Mouse (Mus musculus): ENCODE results near the gene Nsg2. TPM values are rescaled to one million over a fixed set of nuclear protein-coding genes. Genes with fewer than 3 reads are reported as not detected.

Gene Nsg2
- total RNA-seq, 2 experiments from 2014 or later, result 1.2 to 8.5 TPM

DNA sequence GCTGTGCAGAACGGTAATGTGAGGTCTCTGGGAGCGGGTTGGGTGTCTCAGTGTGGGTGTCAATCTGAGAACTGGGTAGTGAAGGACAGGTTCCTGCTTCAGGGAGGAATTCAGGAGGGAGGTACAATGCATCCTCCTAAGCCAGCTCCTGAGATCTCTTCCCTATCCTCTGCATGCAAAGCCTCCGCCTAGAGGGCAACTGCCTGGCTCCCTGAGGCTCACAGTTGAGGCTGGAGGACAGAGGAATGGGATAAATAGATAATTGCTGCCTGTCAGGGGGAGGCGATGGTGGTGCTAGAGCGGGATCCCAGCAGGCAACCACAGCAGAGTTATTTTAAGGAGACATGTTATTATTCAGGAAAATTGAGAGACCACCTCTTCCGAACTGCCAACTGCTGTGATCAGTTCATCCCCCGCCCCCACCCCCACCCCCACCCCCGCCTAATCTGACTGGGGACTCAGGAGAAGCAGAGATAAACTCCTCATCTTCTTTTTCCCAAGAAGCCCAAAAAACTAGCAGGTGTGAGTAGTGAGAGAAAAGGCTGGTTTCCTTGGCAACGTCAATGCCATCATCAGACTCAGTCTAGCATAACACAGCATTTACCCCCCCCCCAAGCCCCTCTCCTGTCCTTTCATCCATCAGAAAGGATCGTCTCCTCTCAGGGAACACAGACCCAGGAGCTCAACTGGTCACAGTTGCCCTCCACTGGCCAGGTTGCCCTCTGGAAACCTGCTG, 63.7 kb downstream of the Nsg2 start:
- intact Hi-C loops (cut with DNase I), result loop anchor here (5.0 kb wide), 1 partner anchor 42 kb away; no protein-coding TSS in a partner anchor
- DNase-seq, result no peak

DNA sequence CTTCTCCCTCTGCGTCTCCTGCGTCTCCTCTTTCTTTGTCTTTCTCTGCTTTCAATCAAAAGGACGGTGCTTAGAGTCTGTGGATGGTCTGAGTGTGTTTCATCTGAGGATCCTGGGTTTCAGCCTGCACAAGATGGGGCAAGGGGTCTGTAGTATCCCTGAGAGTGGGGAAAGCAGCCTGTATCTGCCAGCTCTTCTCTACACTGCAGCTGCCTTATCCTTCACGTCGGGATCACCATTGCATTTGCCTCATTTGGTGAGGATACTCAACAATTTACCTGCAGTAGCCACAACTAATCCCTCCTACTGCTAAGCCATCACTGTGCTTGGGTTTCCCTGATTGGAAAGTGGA, 64.2 kb downstream of the Nsg2 start:
- intact Hi-C loops (cut with DNase I), result loop anchor here (5.0 kb wide), 1 partner anchor 42 kb away; no protein-coding TSS in a partner anchor
- no peak for DNase-seq

DNA sequence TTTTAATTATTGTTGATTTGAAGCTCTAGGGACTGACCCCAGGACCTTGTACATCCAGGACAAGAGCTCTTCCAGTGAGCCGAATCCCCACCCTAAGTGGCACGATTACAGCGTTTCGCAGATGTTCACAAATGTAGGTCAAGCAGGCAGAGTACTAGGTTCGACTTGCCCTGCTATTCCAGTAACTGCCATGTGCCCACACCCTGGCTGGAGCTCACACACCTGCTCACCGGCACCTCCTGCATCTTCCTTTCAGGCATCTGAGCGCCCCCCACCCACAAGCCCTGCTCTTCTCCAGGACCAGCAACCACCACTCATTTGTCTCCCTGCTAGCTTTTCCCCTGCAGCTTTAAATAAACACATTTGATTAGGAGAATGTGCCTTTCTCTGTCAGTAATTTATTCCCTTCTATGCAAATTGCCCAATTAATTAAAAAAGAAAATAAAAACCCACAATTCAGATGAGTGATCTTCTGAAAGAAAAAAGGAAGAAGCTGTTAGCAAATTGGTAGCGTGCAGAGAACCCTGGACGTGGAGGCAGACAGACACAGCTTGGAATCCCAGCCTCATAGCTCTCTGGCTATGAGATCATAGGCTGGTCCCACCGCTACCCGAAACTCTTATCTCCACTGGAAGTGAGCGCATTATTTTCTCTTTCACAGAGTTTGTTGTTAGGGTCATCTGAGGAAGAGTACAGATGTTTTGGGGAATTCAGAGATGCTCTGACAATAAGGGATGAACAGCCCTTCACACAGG, 68.7 kb downstream of the Nsg2 start:
- intact Hi-C loops (cut with DNase I), result no loop called here
- DNase-seq, result no peak

DNA sequence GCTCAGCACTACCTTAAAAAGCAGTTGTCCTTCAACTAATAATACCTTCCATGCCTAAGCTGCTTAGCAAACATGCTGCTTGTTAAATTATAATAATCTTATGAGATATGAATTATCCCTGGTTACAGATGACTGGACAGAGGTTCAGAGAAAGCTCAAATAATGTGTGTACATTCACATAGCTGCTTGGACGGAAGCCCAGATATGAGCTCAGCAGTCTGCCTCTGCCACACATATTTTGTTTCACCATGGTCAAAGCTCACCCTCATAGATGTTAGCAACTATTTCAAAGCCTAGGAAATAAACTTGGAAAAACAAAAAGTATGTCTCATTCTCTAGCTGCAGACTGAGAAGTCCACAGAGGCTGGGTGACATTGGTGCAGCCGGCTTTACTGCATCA, 74.9 kb downstream of the Nsg2 start:
- DNase-seq, result no peak
- intact Hi-C loops (cut with DNase I), result no loop called here

DNA sequence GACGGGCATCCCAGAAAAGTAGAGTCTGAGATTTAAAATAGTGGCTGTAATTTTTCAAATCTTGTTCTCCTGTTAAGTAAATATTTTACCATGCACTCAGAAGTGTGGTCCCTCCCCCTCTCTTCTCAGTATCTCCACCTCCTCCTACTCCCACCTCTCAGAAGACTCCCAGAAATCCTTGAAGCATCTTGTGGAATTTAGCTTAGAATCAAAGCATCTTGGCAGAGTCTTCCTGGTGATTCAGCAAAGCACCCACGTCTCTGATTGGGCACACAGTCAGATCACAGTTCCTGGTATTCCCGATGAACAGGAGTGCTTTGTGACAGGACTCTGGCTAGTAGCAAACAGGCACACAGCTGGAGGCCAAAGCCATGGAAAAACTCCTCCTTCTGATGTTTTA, 83.2 kb downstream of the Nsg2 start:
- DNase-seq, result no peak
- intact Hi-C loops (cut with DNase I), result no loop called here

DNA sequence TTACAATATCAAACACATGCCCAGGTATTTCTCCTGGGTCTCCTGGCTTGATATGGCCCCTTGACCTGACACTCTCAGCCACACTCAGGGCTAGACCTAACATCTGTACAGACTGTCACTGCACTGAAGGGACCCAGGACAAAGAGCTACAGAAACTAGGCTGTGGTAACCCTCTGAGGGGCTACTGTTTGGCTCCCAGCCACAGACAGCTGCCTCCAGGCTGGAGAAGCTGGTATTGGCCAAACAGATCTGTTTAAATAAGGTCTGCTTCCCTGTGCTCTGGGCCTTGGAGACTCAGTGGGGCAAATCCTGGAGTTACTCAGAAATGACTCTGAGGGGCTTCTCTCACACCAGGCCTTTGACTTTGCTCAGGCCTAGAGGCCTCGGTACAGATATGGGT, 86.3 kb downstream of the Nsg2 start:
- no peak for DNase-seq
- intact Hi-C loops (cut with DNase I), result no loop called here

DNA sequence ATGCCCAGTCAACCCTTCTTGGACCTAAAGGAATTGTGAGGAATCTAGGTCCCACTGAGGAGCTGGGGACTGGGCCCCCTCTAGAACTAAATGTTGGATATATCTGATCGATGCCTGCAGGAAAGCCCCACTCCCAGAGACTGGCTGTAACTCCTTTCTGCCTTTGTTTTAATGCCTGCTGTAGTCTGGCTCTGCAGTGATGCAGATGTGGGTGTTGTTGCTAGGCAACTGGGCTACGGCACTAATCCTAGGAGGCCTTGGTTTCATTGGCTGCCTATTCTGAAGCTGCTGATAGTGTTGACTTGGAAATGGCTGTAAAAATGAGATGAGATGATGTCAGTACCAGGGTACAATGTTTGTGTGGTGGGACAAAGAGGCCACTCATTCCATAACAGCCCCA, 87.1 kb downstream of the Nsg2 start:
- intact Hi-C loops (cut with DNase I), result no loop called here
- no peak for DNase-seq

DNA sequence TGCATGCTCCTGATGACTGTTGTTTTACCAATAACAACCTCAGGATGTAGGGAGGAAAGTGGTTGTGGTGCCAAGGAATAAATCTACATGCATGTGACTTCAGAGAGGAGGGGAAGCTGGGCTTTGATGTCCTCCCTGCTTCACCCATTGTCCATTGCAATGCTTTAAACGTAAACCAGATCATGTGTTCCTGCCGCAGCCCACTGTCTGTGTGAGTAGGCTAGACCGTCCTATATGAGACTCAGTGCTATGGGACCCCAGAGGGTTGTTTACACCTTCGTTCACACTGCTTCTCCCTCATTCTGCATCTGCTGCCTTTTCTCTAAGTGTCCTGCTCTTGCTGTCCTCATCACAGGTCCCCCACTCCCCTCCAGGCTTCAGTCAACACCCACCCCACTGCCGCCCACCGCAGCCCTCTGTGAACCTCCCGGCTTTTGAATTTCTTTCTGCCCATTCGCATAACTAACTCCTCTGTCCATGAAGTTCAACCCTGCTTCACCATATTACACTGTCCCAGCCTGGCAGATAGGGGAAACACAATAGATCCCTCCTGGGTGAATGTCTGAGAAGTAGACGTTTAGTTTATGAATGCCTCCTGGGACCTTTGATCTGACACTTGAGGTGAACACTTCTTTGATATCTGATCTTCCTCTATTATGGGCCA, 87.6 kb downstream of the Nsg2 start:
- intact Hi-C loops (cut with DNase I), result no loop called here
- DNase-seq, result no peak

DNA sequence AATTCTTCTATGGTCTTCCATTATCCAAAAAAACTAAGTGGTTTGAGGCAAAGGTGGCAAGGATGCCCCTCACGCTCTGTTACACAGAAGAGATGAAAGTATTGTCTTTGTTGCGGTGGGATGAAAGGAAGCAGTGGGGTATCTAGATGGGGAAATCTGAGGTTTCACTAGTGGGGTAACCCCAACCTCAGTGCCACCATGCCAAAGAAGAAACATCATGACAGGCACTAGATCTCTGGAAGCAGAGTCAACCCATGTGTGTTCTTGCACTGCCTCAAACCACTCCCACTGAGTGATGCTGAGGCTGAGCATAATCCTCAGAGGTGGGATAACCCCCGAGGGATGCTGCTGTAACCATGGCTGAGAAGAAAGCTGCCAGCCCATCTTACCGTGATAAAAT, 95.5 kb downstream of the Nsg2 start:
- no peak for DNase-seq

DNA sequence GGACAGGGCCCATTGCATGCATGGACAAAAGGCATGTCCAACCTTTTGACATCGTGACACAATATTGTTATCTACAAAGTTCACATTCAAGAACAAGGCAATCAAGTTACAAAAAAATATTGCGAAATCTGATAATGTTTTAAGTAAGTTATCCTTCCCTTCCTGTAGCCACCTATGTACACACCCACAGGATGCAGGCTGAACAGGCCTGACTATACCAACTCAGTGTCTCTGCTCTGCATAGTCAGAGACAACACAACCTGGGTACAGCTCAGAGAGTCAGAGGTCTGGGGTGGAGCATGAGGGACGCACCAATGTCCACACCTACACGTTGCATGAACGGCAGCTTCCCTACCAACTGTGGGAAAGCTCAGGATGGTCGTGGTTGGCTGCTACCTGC, 96.1 kb downstream of the Nsg2 start:
- intact Hi-C loops (cut with DNase I), result no loop called here
- DNase-seq, result no peak

More for the DNA sequence above, 95.5 kb downstream of the Nsg2 start:
- intact Hi-C loops (cut with DNase I), result no loop called here

DNA sequence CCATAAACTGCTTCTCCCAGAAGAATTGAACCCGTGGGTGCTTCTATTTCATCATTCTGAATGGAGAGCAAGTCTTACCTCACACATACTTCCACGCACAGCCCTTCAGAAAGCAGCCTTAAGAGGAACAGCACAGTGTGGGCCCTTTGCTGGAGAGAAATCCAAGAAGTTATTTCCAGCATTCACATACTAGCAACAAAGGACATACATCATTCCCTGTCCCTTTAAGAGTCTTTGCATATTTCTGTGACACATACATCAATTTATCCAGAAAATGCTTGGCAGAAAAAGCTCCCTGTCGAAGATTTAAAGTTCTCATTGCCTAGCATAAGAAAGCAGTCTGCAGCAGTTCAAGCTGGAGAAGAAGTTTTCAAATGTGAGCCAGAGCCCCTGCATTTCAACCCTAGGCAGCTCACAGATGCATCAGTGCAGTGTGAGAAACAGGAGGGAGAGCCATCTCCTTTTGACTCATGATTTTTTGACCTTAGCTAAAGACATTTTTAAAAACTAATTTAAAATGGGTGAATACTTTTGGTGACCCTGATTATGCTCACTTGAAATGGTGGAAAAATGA, 100.9 kb downstream of the Nsg2 start:
- intact Hi-C loops (cut with DNase I), result no loop called here
- DNase-seq, result no peak

DNA sequence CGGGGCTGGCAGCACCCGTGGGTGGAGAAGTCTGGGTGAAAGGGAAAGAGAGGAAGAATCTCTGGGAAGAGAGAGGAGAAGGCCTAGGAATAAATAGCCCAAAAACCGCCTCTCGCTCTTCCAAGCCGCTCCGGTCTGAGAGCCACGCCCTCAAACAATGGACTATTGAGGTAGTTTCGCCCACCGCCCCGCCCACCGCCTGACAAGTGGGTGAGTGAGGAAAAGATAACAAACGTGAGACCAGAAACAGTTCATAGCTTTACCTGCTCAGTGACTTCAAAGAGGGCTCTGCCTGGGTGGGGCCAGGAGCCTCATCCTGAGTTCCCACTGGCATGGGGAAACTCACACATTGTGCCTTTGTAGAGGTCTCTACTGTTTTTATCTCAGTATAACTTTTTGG, 102.7 kb downstream of the Nsg2 start:
- intact Hi-C loops (cut with DNase I), result no loop called here
- no peak for DNase-seq

DNA sequence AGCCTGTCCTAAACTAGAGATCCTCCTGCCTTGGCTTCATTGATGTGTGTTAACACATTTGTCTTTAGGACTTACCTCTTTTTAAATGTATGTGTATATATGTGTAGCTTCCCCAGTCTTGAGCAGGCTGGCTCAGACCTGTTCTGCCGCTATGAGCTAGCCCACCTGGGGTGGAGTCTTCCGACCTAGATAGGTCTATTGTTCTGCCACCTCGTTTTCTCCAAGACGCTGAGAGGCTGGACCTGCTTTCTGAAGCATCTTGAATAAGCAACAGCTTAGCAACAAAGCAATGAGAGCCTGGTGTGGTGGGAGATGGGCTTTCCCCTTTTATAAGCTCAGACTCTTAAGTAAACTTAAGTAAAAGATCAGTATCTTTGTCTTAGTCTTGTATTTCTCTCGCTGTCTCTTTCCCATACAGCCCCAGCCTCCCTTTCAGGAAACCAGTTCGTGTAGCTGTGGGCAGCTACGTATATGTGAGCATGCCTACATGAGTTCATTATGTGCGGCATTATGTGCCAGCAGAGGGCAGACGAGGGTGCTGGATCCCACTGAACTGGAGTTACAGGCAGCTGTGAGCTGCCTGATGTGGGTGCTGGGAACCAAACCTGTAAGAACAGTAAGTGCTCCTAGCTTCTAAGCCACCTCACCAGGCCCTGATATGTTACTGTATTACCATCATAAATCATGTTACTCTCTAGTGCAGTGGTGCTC, 104.3 kb downstream of the Nsg2 start:
- DNase-seq, result no peak
- intact Hi-C loops (cut with DNase I), result no loop called here

DNA sequence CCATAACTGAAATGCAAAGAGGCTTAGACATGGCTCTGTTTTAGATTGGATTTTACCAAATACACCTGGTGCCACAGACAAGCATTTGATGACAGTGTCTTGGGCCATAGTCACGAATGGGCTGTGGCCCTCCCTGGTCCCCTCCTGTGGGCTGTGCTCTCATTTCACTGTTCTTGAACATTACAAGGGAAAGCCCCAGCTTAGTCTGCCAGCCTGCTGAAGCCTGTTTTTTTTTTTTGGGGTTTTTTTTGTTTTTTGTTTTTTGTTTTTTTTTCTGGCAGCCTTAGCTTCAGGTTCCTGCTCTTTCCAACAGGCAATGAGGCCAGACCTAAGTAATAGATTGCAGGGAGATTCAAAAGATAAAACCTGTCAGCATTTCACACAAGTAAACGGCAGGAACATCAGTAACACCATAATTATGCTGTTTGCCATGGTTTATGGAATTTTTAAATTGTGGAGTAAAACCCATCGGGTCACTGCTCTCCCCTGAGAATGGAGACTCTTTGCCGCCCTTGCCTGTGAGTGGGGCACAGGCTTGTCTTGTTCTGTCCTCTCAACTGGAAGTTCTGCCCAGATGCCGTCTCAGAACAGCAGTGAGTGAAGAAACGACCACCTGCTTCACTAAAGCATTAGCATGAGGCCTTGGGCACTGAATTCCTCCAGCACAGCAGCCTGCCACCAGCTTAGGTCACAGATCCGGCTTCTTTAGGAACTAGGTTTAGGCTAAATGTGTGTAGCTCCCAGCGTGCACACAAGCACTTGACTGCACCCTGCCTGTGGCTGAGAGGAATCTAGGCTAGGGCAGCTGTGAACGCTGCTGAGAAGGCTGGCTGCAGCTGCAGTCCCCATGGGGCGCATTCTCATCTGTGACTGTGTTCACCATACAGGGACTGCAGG, 105.7 kb downstream of the Nsg2 start:
- no peak for DNase-seq
- intact Hi-C loops (cut with DNase I), result no loop called here

DNA sequence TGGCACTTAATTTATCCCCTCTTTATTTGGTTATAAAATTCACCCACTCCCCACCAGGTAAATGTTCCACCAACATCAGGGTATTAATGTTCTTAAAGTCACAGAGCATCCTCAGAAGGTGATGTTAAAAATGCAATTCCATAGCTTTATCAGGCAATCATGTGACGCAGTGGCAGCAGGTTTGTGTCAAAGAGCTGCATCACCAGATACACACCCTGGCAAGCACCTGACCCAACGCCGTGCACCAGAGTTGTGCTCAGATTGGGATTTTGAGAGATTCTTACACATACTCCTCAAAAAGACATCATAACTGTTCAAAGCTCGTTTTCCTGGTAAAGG, 106.4 kb downstream of the Nsg2 start:
- DNase-seq, result no peak
- intact Hi-C loops (cut with DNase I), result no loop called here

DNA sequence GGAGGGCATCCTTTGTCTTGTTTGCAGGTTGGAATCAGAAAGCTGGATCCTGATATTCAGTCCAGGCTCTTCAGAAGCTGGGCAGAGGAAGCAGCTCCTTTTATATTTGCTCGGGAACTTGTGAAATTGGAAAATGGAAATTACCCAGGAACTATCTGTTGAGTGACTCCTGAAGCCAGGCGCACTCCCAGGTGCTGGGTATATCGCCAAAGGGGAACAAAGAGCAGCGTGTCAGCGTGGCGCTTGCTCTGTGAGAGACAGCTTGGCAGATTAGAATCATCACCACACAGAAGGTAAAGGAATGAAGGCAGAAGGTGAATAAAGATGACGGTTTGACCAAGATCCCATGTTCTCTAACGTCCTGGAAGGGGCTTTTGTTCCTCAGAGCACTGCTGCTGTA, 108.2 kb downstream of the Nsg2 start:
- intact Hi-C loops (cut with DNase I), result no loop called here
- no peak for DNase-seq
